Mouse (Mus musculus) cerebellum, adult 9-11 months (tissue): ENCODE data around the gene Gm9945.

ENCODE experiments used
- DNase-seq: peaks from one replicate; pipeline ENCODE4 v3.0.0; 2022

Gm9945 gene

DNA sequence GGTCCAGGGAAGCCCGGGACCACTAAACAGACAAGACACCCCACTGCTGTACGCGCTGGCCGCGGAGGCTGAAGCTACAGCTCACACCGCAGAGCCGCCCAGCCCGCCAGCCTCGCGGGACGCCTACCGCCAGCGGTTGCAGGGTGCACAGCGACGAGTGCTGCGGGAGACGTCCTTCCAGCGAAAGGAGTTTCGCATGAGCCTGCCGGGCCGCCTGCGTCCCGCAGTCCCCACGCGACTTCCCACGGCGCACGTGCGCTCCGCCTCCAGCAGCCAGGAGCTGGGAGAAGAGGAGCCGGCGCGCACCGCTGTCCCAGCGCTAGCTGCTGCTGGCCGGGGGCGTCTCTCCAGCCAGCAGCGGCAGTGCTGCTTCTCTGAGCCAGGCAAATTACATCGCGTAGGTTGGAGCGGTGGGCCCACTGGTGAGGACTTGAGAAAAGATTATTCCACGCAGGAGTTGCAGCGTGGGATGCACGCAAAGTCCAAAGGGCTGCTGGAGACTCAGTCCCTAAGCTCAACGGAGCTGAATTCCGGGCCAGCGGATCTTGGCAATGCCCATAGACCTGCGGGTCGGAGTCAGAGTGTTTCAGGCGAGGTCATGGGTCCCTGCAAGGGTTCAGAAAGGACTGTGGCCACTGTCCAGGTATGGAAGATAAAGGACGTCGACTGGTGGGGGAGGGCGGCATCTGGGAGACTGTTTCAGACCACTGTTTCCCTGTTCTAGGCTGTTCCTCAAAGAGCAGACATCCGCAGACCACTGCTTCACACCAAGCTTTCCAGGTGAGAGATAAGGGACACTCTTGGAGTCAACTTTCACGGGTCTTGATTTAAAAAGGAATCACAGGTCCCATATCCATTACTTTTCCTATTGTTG is 16.2 kb upstream of the Gm9945 start:
- no peak for DNase-seq

DNA sequence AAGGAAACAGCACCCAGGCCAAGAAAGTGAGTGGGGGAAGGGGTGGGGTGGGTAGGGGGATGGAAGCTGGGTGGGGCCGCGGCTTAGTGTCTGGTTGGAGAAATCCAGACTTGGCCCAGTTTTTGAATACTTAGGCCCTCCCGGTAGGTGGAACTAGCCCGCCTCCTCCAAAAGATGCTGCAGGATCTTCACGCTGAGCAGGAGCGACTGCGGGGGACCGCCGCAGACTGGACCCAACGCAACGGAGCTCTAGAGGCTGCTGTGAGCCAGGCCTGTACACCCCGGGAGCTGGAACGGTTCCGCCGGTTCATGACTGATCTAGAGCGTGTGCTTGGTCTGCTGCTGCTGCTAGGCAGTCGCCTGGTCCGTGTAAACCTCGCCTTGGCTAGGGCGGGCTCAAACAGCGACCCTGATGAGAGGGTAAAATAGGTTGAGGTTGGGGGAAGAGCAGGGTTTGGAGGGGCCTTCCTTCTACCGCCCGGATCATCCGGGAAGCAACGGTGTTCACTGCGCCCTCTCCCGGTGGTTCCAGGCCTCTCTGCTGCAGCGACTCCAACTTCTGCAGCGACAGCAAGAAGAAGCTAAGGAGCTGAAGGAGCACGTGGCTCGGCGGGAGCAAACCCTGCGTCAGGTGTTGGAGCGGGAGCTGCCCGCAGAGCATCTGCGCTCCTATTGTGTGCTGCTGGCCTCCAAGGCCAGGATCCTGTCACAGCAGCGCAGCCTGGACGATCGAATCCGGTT is 13.6 kb upstream of the Gm9945 start:
- DNase-seq: peak; percentile 90

DNA sequence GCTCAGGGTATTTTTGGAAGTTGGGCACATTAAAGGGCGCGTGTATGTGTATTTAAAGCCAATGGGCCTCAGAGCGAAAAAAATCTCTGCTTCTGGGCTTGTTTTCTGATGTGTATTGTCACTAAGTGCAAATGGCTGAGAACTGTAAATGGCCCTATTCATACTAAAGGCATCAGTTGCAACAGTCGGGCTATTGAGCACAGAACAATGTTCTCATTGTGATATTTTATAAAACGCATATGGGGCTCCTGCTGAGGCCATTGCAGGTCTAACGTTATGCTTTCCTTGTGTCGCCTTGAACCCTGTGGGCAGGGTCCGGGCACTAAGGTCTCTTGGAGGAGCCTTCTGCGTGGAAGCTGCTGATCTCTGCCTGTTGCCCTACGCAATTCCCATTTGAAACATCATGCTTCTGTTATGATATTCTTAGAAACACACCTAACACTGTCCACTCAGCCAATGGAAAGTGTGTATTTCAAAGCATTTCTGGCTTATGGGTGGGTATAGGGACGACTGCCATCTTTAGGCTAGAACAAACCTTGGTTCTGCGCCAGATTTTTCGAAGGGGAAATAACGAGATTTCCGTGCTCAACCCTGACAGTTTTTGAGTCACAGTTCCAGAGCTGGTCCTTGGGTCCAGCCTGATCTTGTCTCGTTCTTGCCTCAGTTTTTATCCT is 10.5 kb upstream of the Gm9945 start:
- DNase-seq: no peak

DNA sequence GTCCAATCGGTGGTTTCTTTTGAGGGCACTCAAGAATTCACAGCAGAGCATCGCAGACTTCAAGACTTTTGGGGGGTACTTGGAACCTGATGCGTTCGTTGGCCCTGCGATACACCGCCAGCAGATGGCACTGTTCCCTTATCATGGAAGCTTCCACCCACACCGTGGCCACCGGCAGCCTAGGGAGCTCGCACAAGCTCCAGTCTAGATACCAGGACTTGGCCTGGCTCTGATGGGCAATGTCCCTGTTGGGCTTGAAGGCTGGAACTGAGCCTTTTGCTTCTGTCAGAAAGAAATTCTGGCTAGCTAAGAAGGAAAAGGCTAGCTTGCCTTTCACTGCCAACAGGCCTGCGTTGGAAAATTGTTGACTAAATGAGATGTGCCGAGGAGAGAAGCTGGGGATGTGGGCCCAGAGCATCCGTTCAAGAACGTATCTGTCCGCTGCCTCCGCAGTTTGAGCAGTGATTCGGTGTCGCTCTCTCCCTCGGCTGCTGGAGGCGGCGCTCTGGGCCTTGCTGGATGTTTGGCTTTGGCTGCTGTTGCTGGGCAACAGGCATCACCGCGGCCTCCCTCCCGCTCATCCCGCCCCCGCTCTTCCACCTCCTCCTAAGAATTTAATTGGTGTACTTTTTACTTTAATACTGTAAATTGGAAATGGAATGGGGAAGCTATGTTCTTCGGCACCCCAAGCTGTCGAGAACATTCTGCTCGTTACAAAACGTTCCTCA is 9.8 kb upstream of the Gm9945 start, which contains the start of gene Gm9837:
Gene Gm9837 (minus strand): TSS at position 512 of the 728 bp plus-strand sequence.
- DNase-seq: peak; percentile 93

DNA sequence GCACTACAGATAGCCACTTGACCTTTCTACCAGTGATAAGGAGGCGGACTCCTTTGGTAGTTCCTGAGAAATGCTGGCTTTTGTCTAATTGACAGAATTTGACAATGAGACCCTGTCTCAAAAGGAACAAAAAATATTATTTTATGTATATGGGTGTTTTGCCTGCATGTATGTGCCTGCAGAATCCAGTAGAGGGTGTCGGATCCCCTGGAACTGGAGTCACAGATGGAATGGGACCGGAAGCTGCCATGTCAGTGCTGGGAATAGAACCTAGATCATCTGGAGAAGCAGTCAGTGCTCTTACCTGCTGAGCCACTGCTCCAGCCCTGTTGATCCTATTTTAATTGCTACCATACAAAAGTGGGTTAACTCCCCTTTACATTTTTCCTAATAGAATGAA is 7.3 kb upstream of the Gm9945 start:
- no peak for DNase-seq

DNA sequence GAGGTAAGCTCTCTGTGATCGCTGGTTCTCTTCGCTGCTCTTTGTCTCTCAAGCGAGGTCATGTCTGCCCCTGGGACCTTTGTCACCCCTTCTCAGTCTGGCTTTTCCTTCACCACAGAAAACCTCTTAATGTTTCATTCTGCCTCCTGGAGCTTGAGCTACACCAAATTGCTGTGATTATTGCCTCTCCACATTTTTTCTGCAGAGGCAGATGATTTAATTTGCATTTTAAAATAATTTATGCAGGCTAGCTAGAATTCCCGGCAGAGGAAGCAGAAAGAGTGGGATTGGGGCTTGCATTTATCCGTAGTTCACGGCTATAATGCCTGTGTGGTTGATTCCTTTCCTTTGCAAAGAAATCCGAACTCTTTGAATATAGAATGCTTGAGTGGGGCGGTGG is 4.3 kb upstream of the Gm9945 start:
- DNase-seq: no peak

DNA sequence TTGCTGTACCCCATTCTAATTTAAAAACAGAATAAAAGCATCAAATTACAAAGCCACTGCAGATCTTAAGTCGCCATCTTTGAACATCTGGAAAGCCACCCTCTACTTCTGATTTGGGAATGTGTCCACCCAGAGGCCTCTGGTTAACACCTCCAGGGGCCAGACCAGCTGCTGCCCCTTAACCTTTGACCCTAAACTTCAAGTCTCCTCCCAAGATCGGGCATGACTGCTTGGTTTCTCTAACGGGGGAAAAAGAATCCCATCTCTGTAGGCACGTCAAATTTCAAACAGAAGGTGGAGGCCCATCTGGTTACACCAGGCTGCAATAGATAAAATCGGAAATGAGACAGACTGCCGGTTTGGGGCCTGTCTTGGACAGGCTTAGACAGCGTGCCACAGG is 2.1 kb upstream of the Gm9945 start:
- no peak for DNase-seq

DNA sequence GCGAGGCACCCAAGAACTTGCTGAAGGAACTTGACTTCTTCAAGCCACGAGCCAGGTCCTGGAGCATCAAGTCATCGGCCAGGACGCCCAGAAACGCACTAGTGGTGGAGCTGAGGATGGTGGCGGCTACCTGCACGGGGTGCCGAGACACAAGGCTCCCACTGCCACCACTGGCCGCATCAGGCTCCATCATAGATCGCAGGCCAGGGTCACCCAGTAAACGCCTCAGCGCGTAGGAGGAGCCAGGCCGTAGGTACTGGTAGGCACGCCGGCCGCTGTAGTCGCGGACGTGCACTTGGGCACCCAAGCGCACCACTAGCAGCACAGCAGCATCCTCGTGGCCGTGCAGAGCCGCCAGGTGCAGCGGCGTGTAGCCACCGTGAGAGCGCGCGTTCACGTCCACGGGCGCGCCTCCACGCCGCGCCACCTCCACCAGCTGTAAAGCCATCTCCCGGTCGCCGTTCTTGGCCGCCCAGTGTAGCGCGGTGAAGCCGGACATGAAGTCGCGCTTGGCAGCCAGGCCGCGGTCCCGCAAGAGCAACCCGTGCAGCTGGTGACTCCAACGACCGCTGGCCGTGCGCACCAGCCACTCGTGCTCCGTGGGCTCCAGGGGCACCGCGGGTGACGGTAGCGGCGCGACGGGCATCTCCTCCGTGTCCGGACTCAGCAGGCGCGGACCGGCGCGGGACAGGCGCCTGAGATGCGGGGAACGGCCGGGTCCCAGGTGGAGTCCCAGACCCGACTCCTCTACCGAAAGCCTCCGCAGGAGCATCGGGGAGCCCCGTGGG is 1.4 kb upstream of the Gm9945 start:
- DNase-seq: peak; percentile 71

DNA sequence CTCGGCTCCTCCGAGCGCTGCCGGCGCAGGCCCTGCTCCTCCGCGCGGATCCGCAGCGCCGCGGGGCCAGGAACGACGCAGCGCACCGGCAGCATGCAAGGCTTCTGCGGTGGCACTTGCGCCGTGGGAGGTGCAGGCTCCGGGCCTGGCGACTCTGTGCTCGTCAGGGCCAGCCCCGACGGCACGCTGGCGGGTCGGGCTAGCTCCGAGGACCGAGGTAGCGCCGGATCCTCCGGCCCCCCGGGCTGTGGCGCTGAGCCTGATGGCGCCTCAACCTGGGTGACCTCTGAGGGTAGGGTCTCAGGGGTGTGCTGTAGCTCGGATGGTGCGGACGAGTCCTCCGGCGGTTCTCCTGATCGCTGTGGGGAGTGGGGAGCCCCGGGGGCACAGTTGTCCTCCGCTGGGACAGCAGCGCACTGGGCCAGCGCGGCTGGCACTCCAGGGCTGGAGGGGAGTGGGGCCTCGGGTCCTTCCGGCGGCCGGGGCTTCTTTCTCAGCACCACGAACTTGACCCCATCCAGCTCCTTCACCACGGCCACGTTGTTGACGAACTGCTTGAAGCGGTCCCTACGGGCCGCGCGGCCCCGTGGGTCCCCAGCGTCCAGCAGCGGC is 689 bp upstream of the Gm9945 start:
- DNase-seq: peak; percentile 69

DNA sequence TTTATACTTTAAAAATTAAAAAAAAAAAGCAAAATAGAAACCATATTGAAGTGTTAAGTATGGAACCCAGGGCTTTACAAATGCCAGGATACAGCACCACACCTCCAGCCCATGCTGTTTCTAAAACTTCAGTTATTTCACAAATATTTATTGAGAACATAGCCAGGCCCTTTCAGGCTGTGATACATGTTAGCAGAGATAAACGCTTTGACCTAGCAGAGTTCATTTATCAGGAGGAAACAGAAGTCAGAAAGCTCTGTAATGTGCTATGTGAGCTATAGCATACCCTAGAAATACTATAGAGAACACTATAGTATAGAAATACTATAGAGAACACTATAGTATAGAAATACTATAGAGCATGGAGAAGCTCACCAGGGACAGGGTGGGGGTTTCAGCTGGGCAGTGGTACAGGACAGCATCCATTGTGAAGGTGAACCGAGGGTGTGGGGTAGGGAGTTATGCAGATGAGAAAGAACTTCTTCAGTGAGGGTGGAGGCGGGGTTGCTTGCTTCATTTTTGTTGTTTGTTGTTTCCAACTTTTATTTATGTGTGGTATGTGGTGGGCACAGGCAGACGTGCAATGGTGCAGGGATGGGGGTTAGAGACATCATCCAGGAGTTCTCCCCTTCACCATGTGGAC is 1.2 kb downstream of the Gm9945 start:
- no peak for DNase-seq

DNA sequence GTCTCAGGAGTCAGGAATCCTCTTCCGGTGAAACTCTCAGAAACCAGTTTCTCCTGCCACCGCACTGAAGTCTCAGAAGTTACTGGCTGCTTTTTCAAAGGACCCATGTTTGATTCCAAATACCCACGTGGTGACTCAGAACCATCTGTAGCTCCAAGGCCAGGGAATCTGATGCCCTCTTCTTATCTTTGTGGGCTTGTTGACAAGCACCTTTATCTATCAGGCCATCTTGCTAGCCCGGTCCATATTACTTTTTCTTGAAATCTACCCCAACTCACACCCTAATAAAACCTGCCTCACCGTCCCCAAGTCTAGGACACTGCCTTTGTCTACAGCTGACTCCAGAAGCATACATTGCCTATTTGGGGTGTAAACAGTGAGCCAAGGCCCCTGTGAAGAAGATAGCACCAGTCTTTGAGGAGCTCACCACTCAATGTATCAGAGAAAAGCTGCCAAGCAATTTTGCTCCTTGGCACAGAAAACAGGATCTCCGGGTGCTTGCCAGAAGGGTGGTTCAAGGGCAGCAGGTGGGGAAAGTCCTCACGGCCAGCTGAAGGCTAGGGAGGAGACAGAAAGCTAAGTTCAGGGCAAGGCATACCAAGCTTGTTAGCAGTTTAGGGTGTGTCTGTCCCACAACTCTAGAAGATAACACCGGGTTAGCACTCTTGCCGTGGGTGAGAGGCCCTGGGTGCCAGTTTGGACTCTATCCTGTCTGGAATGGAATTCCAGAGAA is 3.4 kb downstream of the Gm9945 start:
- DNase-seq: peak; percentile 81

DNA sequence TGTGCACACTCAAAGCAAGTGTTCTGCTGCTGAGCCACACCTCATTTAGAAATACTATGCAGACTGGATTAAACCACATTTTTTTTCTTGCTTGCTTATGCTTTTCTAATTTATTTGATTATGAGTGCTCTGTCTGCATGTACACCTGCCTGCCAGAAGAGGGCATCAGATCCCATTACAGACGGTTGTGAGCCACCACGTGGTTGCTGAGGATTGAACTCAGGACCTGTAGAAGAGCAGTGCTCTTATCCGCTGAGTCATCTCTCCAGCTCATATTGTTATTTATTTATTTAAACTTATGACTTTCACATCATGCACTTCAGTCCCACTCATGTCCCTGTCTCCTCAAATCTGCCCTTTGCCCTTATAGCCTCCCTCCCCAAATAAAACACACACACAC is 5.8 kb downstream of the Gm9945 start:
- no peak for DNase-seq

DNA sequence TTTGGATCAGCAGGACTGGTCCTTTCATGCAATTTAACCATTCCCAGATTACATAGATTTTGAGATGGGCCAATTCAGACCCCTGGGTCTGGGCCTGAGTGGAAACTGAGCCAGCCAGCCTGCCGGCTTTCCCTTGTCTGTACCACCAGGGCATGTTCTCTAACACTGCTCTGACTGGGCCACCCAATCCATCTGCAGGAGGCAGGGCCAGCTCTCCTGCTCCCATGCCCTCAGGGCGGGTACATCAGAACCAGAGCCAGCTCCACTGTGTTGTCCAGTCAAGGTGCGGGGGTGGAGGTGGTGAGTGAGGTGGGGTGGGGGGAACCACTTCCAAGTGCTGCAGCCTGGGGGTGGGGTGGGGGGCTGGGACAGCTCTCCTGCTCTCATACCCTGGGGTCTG is 6.4 kb downstream of the Gm9945 start:
- no peak for DNase-seq

DNA sequence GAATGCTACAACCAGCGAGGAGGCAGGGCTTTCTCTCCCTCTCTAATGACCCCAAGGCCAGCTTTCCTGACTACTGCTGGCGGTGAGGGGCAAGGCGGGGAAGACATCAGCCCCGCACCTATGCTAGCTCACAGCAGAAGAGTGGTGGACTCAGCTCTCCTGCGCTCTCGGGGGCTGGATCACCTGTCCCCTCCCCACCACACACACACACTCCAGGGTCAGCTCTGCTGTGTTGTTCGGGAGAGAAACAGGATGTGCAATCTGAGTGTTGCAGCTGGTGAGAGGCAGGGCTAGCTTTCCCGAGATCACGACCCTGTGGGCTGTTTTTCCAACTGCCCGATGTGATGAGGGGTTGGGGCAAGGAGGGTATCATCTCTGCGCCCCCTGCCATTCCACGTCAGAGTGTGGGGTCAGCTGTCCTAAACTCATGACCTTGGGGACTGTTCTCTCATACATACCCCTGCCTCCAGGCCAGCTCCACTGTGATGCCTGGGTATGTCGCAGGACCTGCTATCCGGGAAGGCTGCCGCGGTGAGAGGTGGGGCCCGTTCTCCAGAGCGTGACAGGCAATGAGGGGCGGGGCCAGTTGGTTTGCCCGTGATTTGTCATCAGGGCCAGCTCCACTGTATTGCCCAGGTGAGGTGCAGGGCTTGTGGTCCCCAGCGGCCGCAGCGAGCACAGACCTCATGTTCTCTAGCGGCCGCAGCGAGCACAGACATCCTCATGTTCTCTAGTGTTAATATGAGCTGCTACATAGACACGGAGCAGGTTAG is 7.0 kb downstream of the Gm9945 start:
- peak; percentile 92 for DNase-seq

DNA sequence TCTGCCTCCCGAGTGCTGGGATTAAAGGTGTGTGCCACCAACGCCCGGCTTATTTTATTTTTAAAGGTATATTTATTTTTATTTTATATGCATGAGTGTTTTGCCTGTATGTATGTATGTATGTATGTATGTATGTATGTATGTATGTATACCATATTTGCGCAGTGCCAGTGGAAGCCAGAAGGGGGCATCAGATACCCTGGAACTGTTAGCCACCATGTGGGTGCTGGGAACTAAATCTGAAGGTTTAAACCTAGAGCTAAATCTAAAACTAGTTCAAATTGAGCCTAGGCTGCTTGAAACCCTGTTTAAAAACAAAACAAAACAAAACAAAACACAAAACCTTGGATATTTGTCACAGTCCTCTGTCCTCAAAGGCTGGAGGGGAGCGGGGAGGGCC is 9.0 kb downstream of the Gm9945 start:
- no peak for DNase-seq

DNA sequence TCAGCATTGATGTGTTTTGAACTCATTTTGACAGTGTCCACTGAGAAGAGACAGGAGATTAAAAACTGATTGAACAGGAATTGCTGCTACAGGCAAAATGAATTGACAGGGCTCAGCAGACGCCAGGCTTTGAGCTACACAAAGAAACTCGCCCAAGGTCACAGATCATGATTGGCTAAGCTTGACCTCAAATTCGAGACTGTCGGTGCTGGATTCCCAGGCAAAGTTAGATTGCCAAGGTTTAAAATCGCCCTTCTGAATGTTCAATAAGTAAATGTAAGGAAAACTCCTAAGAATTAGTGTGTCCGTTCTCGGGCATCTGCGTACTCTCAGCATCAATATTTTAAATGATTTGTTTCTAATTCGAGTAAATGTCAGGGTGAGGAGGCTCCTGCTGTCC is 9.5 kb downstream of the Gm9945 start:
- no peak for DNase-seq

DNA sequence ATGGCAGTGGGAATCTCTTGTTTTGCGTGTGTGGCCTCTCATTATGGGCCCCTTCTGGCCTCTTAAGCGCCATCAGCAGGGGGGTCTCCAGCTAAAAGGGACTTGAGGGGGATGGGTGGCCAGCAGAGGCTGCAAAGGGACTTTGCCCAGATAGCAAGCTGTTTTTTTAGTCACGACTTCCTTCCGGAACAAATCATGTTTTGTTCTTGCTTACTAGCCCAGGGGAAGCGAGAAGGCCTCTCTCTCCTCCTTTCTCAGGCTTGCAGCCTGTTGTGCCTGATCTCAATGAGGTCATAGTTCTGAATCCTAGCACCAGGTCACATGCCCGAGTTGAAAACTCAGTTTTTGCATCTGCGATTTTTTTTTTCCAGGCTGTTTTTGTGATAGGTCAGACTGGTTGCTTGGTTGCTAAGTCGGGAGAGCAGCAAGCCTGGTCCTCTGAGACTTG is 12.0 kb downstream of the Gm9945 start:
- no peak for DNase-seq

DNA sequence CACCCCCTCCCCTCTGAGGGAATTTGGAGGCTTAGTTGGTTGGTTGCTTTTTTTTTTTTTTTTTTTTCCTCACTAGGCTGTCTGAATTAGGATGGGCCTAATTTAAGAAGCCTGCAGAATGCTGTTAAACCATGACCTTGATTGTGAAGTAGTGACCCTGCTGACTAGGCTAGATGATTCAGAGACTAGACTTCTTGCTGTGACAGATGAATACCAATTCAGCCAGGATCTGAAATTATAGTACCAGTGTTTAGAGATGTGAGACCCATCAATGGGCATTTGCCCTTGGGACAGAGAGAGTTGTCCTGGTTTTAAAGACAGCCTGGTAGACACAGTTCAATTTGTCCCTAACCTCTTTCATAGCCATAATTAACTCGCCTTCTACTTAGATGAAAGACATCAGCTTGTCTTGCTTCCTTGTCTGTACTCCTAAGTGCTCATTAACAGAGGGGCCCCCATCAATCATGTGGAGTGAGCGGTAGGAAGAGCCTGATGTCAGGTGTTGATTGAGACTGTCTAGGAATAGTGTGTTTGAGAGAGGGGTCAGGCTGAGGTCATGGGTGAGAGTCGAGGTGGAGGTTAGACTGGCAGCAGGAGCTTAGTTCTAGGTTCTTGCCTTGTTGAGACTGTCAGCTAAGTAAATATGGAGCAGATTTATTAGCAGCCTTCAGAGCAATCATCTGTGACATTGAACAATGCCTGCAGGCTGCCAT is 13.4 kb downstream of the Gm9945 start:
- no peak for DNase-seq

DNA sequence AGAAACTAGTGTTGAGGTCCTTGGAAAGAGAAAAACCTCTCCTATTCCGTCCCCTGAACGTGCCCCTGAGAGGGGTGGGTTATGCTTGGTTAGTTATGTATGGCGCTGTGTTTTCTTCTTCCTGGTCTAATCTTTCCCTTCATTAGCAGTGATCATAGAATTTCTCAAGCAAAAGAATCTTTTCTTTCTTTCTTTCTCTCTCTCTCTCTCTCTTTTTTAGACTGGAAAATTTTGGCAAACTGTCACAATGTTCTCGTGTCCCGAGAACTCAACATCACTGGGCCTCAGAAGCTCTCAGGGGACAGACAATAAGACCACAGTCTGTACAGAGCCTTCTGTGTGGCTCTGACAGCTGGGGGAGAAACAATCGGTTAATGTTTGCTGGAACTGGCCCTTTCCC is 15.5 kb downstream of the Gm9945 start:
- DNase-seq: no peak
